Mouse (Mus musculus) forebrain, embryonic 11.5 days (tissue): Measurements from ENCODE around the gene Trdmt1. TPM values are rescaled to one million over a fixed set of nuclear protein-coding genes. Genes with fewer than 3 reads are reported as not detected.

Experiments
- ATAC-seq: fragments of 200-750 bp; cut with Nextera tagmentation; replicated peaks from 2 replicates; pipeline ENCODE4 v1.8.0; 2017; ENCODE audit warnings: moderate TSS enrichment; ENCODE audit not compliant: low FRiP score
- DNase-seq: peaks from one replicate; pipeline ENCODE4 v3.0.0-alpha.2; 2017; ENCODE audit warnings: low spot score
- H3K27ac ChIP-seq: fragments of 300-500 bp; sonication (generic); 2 replicates; pipeline ENCODE4 v1.5.1; 2014; ENCODE audit warnings: low read depth, low read length
- H3K27me3 ChIP-seq: fragments of 300-500 bp; sonication (generic); 2 replicates; pipeline ENCODE4 v1.6.1; 2014; ENCODE audit warnings: mild to moderate bottlenecking, low read length, mixed read lengths; ENCODE audit not compliant: control insufficient read depth, insufficient read depth
- H3K36me3 ChIP-seq: fragments of 300-500 bp; sonication (generic); 2 replicates; pipeline ENCODE4 v1.6.1; 2014; ENCODE audit warnings: mild to moderate bottlenecking, low read length, moderate library complexity, mixed read lengths; ENCODE audit not compliant: control insufficient read depth, insufficient read depth
- H3K4me1 ChIP-seq: fragments of 300-500 bp; sonication (generic); replicated peaks from 2 replicates; pipeline ENCODE4 v1.6.1; 2014; ENCODE audit warnings: low read length, mixed read lengths; ENCODE audit not compliant: control insufficient read depth, insufficient read depth
- H3K4me2 ChIP-seq: fragments of 300-500 bp; sonication (generic); 2 replicates; pipeline ENCODE4 v1.6.1; 2014; ENCODE audit warnings: low read depth, mild to moderate bottlenecking, low read length, moderate library complexity, mixed read lengths; ENCODE audit not compliant: severe bottlenecking
- H3K4me3 ChIP-seq: fragments of 300-500 bp; sonication (generic); 2 replicates; pipeline ENCODE4 v1.5.1; 2014; ENCODE audit warnings: low read depth, low read length
- H3K9ac ChIP-seq: fragments of 300-500 bp; sonication (generic); 2 replicates; pipeline ENCODE4 v1.6.1; 2014; ENCODE audit warnings: low read length
- H3K9me3 ChIP-seq: fragments of 300-500 bp; sonication (generic); 2 replicates; pipeline ENCODE4 v1.6.1; 2016; ENCODE audit warnings: low read length, mixed read lengths; ENCODE audit not compliant: control insufficient read depth
- WGBS: fragments of 180-500 bp; shearing (Covaris S2); extraction: QIAGEN DNeasy Blood & Tissue Kit; methylation state at CpG from one replicate; pipeline ENCODE4 v1.1.7; 2014; 5-methylcytosine and 5-hydroxymethylcytosine counted together
- polyA plus RNA-seq: library from polyadenylated mRNA; unstranded; fragments of >200 nt; fragmentation: Nextera tagmentation; extraction: Ambion mirVana; gene quantifications from 2 replicates; pipeline ENCODE4 v1.2.1, GENCODE M21; 2014

Gene Trdmt1
- polyA plus RNA-seq, 1 experiment from 2014 or later, result 9.4 TPM

- DNase-seq, result no peak
- no peak for ATAC-seq
- WGBS, result 93% methylated on average over 7 of the region's 7 CpGs
These were observed 65.3 kb downstream of the Trdmt1 start for GRCm38 (mm10) chr2:13479165-13479564.

GRCm38 (mm10) chr2:13470108-13470507 lies 74.4 kb downstream of the Trdmt1 start:
- no peak for DNase-seq

More at GRCm38 (mm10) chr2:13479165-13479564, 65.3 kb downstream of the Trdmt1 start:
- H3K27me3 ChIP-seq, result no peaks in the 10 kb centered on the region
- H3K9me3 ChIP-seq, result no peaks in the 10 kb centered on the region
- no peak overlapping the region for H3K4me3 ChIP-seq
- no peaks in the 10 kb centered on the region for H3K4me1 ChIP-seq
- no peaks in the 10 kb centered on the region for H3K36me3 ChIP-seq
- H3K4me2 ChIP-seq, result no peak overlapping the region
- H3K9ac ChIP-seq, result no peak overlapping the region
- no peak overlapping the region for H3K27ac ChIP-seq

GRCm38 (mm10) chr2:13469641-13470040 lies 74.8 kb downstream of the Trdmt1 start:
- no peak for ATAC-seq

More at GRCm38 (mm10) chr2:13470108-13470507, 74.4 kb downstream of the Trdmt1 start:
- WGBS, result 95% methylated on average over 3 of the region's 3 CpGs
- Histone ChIP-seq H3K4me1 (no peaks in the 10 kb centered on the region), H3K4me3 (no peak overlapping the region), H3K4me2 (no peak overlapping the region), H3K27ac (no peak overlapping the region), H3K9me3 (no peaks in the 10 kb centered on the region), H3K36me3 (no peaks in the 10 kb centered on the region), H3K27me3 (no peaks in the 10 kb centered on the region), H3K9ac (no peak overlapping the region)
- ATAC-seq, result no peak

GRCm38 (mm10) chr2:13466685-13467084 lies 77.8 kb downstream of the Trdmt1 start:
- Histone ChIP-seq H3K4me1 (no peaks in the 10 kb centered on the region), H3K27me3 (no peaks in the 10 kb centered on the region), H3K4me2 (no peak overlapping the region), H3K4me3 (no peak overlapping the region), H3K9ac (no peak overlapping the region), H3K36me3 (no peaks in the 10 kb centered on the region), H3K27ac (no peak overlapping the region), H3K9me3 (no peaks in the 10 kb centered on the region)
- ATAC-seq (no peak), DNase-seq (no peak)
- WGBS, result 92% methylated on average over 3 of the region's 3 CpGs

More at GRCm38 (mm10) chr2:13469641-13470040, 74.8 kb downstream of the Trdmt1 start:
- Histone ChIP-seq H3K36me3 (no peaks in the 10 kb centered on the region), H3K27ac (no peak overlapping the region), H3K4me3 (no peak overlapping the region), H3K4me2 (no peak overlapping the region), H3K9me3 (no peaks in the 10 kb centered on the region), H3K27me3 (no peaks in the 10 kb centered on the region), H3K4me1 (no peaks in the 10 kb centered on the region), H3K9ac (no peak overlapping the region)
- WGBS, result 91% methylated on average over 4 of the region's 4 CpGs
- DNase-seq, result no peak

Other genes starting within 250 kb of the Trdmt1 start
- 0.32 and 0.49 TPM in 2 replicates for gene Cubn, start 52.9 kb downstream of the Trdmt1 start, polyA plus RNA-seq
- gene Vim, start 29.3 kb upstream of the Trdmt1 start, polyA plus RNA-seq, result 1,259 and 1,264 TPM in 2 replicates
- 0.28 and 0.87 TPM in 2 replicates for gene St8sia6, start 249.4 kb upstream of the Trdmt1 start, polyA plus RNA-seq